Mouse (Mus musculus): Measurements from ENCODE around the gene Adgrd1. TPM values are rescaled to one million over a fixed set of nuclear protein-coding genes. Genes with fewer than 3 reads are reported as not detected.

Gene Adgrd1
- polyA plus RNA-seq, 1 experiment from 2014 or later, result 0.14 TPM

GRCm38 (mm10) chr5:129064186-129064585, 32.4 kb upstream of the Adgrd1 start:
- ATAC-seq, result no peak
- H3K4me3 ChIP-seq (ENCODE audit: low read length), result no peak overlapping the region
- 56% methylated on average over 11 of the region's 11 CpGs for WGBS
- peaks cover 3% of the 10 kb centered on the region; the same call in 1 of the 2 replicates for H3K27me3 ChIP-seq (replicated peaks; ENCODE audit: control insufficient read depth, insufficient read depth, low read length)
- no peak overlapping the region for H3K27ac ChIP-seq (ENCODE audit: low read depth, low read length)
- H3K4me1 ChIP-seq (ENCODE audit: control insufficient read depth, insufficient read depth, low read depth, low read length), result peaks cover 11% of the 10 kb centered on the region
- 0 out of 2 replicates have a peak overlapping the region, but pooled peaks have one; percentile 17 for H3K9ac ChIP-seq (ENCODE audit: low read depth, low read length)
- no peaks in the 10 kb centered on the region for H3K36me3 ChIP-seq (ENCODE audit: control insufficient read depth, insufficient read depth, low read length)
- no peak overlapping the region for H3K4me2 ChIP-seq (ENCODE audit: low read length)
- H3K9me3 ChIP-seq (ENCODE audit: control insufficient read depth, low read length), result no peaks in the 10 kb centered on the region

GRCm38 (mm10) chr5:129065301-129065700, 31.2 kb upstream of the Adgrd1 start:
- H3K9ac ChIP-seq (ENCODE audit: low read depth, low read length), result no peak overlapping the region
- no peaks in the 10 kb centered on the region for H3K36me3 ChIP-seq (ENCODE audit: control insufficient read depth, insufficient read depth, low read length)
- no peak overlapping the region for H3K27ac ChIP-seq (ENCODE audit: low read depth, low read length)
- peaks cover 11% of the 10 kb centered on the region for H3K4me1 ChIP-seq (ENCODE audit: control insufficient read depth, insufficient read depth, low read depth, low read length)
- no peaks in the 10 kb centered on the region for H3K9me3 ChIP-seq (ENCODE audit: control insufficient read depth, low read length)
- H3K4me2 ChIP-seq (ENCODE audit: low read length), result no peak overlapping the region
- 80% methylated on average over 12 of the region's 12 CpGs for WGBS
- H3K4me3 ChIP-seq (ENCODE audit: low read length), result no peak overlapping the region
- peaks cover 3% of the 10 kb centered on the region; the same call in 1 of the 2 replicates for H3K27me3 ChIP-seq (replicated peaks; ENCODE audit: control insufficient read depth, insufficient read depth, low read length)
- ATAC-seq, result no peak

GRCm38 (mm10) chr5:129065946-129066345, 30.6 kb upstream of the Adgrd1 start:
- ATAC-seq, result no peak

GRCm38 (mm10) chr5:129066541-129067230, 29.9 kb upstream of the Adgrd1 start:
- 94% methylated on average over 8 of the region's 8 CpGs for WGBS
- Histone ChIP-seq H3K4me3 (ENCODE audit: low read length) (no peak overlapping the region), H3K27ac (ENCODE audit: low read depth, low read length) (no peak overlapping the region), H3K9ac (ENCODE audit: low read depth, low read length) (no peak overlapping the region), H3K4me1 (ENCODE audit: control insufficient read depth, insufficient read depth, low read depth, low read length) (peaks cover 13% of the 10 kb centered on the region), H3K27me3 (replicated peaks; ENCODE audit: control insufficient read depth, insufficient read depth, low read length) (no peaks in the 10 kb centered on the region; the same call in 1 of the 2 replicates), H3K4me2 (ENCODE audit: low read length) (no peak overlapping the region), H3K9me3 (ENCODE audit: control insufficient read depth, low read length) (no peaks in the 10 kb centered on the region), H3K36me3 (ENCODE audit: control insufficient read depth, insufficient read depth, low read length) (no peaks in the 10 kb centered on the region)
- ATAC-seq, result no peak

More at GRCm38 (mm10) chr5:129065946-129066345, 30.6 kb upstream of the Adgrd1 start:
- H3K4me2 ChIP-seq (ENCODE audit: low read length), result no peak overlapping the region
- no peaks in the 10 kb centered on the region for H3K9me3 ChIP-seq (ENCODE audit: control insufficient read depth, low read length)
- no peak overlapping the region for H3K27ac ChIP-seq (ENCODE audit: low read depth, low read length)
- H3K36me3 ChIP-seq (ENCODE audit: control insufficient read depth, insufficient read depth, low read length), result no peaks in the 10 kb centered on the region
- H3K4me3 ChIP-seq (ENCODE audit: low read length), result no peak overlapping the region
- peaks cover 2% of the 10 kb centered on the region; the same call in 1 of the 2 replicates for H3K27me3 ChIP-seq (replicated peaks; ENCODE audit: control insufficient read depth, insufficient read depth, low read length)
- peaks cover 11% of the 10 kb centered on the region for H3K4me1 ChIP-seq (ENCODE audit: control insufficient read depth, insufficient read depth, low read depth, low read length)
- H3K9ac ChIP-seq (ENCODE audit: low read depth, low read length), result no peak overlapping the region
- WGBS, result 87% methylated on average over 9 of the region's 9 CpGs

GRCm38 (mm10) chr5:129067231-129067834, 29.2 kb upstream of the Adgrd1 start:
- no peaks in the 10 kb centered on the region for H3K9me3 ChIP-seq (ENCODE audit: control insufficient read depth, low read length)
- no peaks in the 10 kb centered on the region for H3K36me3 ChIP-seq (ENCODE audit: control insufficient read depth, insufficient read depth, low read length)
- H3K9ac ChIP-seq (ENCODE audit: low read depth, low read length), result no peak overlapping the region
- no peak overlapping the region for H3K4me3 ChIP-seq (ENCODE audit: low read length)
- peaks cover 17% of the 10 kb centered on the region for H3K4me1 ChIP-seq (ENCODE audit: control insufficient read depth, insufficient read depth, low read depth, low read length)
- H3K27ac ChIP-seq (ENCODE audit: low read depth, low read length), result no peak overlapping the region
- no peak for ATAC-seq
- no peak overlapping the region for H3K4me2 ChIP-seq (ENCODE audit: low read length)
- H3K27me3 ChIP-seq (replicated peaks; ENCODE audit: control insufficient read depth, insufficient read depth, low read length), result no peaks in the 10 kb centered on the region
- 78% methylated on average over 13 of the region's 13 CpGs for WGBS

GRCm38 (mm10) chr5:129071761-129072280, 24.7 kb upstream of the Adgrd1 start:
- Histone ChIP-seq H3K27ac (ENCODE audit: low read depth, low read length) (peak overlapping the region; percentile 13; the same call in 1 of the 2 replicates), H3K36me3 (ENCODE audit: control insufficient read depth, insufficient read depth, low read length) (no peaks in the 10 kb centered on the region), H3K9me3 (ENCODE audit: control insufficient read depth, low read length) (no peaks in the 10 kb centered on the region), H3K27me3 (replicated peaks; ENCODE audit: control insufficient read depth, insufficient read depth, low read length) (no peaks in the 10 kb centered on the region), H3K4me3 (ENCODE audit: low read length) (no peak overlapping the region), H3K4me2 (ENCODE audit: low read length) (no peak overlapping the region), H3K4me1 (ENCODE audit: control insufficient read depth, insufficient read depth, low read depth, low read length) (peaks cover 6% of the 10 kb centered on the region), H3K9ac (ENCODE audit: low read depth, low read length) (no peak overlapping the region)
- ATAC-seq, result no peak
- 49% methylated on average over 14 of the region's 14 CpGs for WGBS

- no peak overlapping the region for H3K9ac ChIP-seq (ENCODE audit: low read depth, low read length)
- H3K27me3 ChIP-seq (replicated peaks; ENCODE audit: control insufficient read depth, insufficient read depth, low read length), result no peaks in the 10 kb centered on the region
- H3K9me3 ChIP-seq (ENCODE audit: control insufficient read depth, low read length), result no peaks in the 10 kb centered on the region
- 70% methylated on average over 6 of the region's 6 CpGs for WGBS
- ATAC-seq, result no peak
- H3K36me3 ChIP-seq (ENCODE audit: control insufficient read depth, insufficient read depth, low read length), result no peaks in the 10 kb centered on the region
- no peak overlapping the region for H3K4me2 ChIP-seq (ENCODE audit: low read length)
- H3K4me3 ChIP-seq (ENCODE audit: low read length), result no peak overlapping the region
- no peak overlapping the region for H3K27ac ChIP-seq (ENCODE audit: low read depth, low read length)
- H3K4me1 ChIP-seq (ENCODE audit: control insufficient read depth, insufficient read depth, low read depth, low read length), result peaks cover 6% of the 10 kb centered on the region
Observed at GRCm38 (mm10) chr5:129073404-129073803, 23.1 kb upstream of the Adgrd1 start.

- Histone ChIP-seq H3K36me3 (ENCODE audit: control insufficient read depth, insufficient read depth, low read length) (no peaks in the 10 kb centered on the region), H3K9ac (ENCODE audit: low read depth, low read length) (no peak overlapping the region), H3K4me3 (ENCODE audit: low read length) (no peak overlapping the region), H3K27me3 (replicated peaks; ENCODE audit: control insufficient read depth, insufficient read depth, low read length) (no peaks in the 10 kb centered on the region), H3K9me3 (ENCODE audit: control insufficient read depth, low read length) (no peaks in the 10 kb centered on the region), H3K4me1 (ENCODE audit: control insufficient read depth, insufficient read depth, low read depth, low read length) (peaks cover 6% of the 10 kb centered on the region), H3K27ac (ENCODE audit: low read depth, low read length) (no peak overlapping the region), H3K4me2 (ENCODE audit: low read length) (no peak overlapping the region)
- WGBS, result 91% methylated on average over 6 of the region's 6 CpGs
- no peak for ATAC-seq
Observed at GRCm38 (mm10) chr5:129076098-129076497, 20.5 kb upstream of the Adgrd1 start.

- no peak overlapping the region for H3K4me3 ChIP-seq (ENCODE audit: low read length)
- no peaks in the 10 kb centered on the region for H3K36me3 ChIP-seq (ENCODE audit: control insufficient read depth, insufficient read depth, low read length)
- no peak overlapping the region for H3K27ac ChIP-seq (ENCODE audit: low read depth, low read length)
- H3K9me3 ChIP-seq (ENCODE audit: control insufficient read depth, low read length), result no peaks in the 10 kb centered on the region
- H3K27me3 ChIP-seq (replicated peaks; ENCODE audit: control insufficient read depth, insufficient read depth, low read length), result no peaks in the 10 kb centered on the region
- 90% methylated on average over 5 of the region's 5 CpGs for WGBS
- no peak overlapping the region for H3K4me2 ChIP-seq (ENCODE audit: low read length)
- no peak overlapping the region for H3K9ac ChIP-seq (ENCODE audit: low read depth, low read length)
- no peak for ATAC-seq
- H3K4me1 ChIP-seq (ENCODE audit: control insufficient read depth, insufficient read depth, low read depth, low read length), result peaks cover under 1% of the 10 kb centered on the region
Observed at GRCm38 (mm10) chr5:129077240-129077639, 19.3 kb upstream of the Adgrd1 start.
